Mouse (Mus musculus) heart, embryonic 12.5 days (tissue): Measurements from ENCODE around the gene Dnajc5g. TPM values are rescaled to one million over a fixed set of nuclear protein-coding genes. Genes with fewer than 3 reads are reported as not detected.
A peak's percentile ranks its signal among the peaks of the same experiment; 100 is the strongest.

ENCODE experiments used
- ATAC-seq: fragments of 200-750 bp; cut with Nextera tagmentation; 2 replicates; pipeline ENCODE4 v1.8.0; 2017; ENCODE audit warnings: moderate TSS enrichment, moderate library complexity; ENCODE audit not compliant: insufficient number of reproducible peaks, low FRiP score
- H3K27ac ChIP-seq: fragments of 300-500 bp; sonication (generic); 2 replicates; pipeline ENCODE4 v1.5.1; 2016; ENCODE audit warnings: mild to moderate bottlenecking, moderate library complexity; ENCODE audit not compliant: poor library complexity, severe bottlenecking
- H3K27me3 ChIP-seq: fragments of 300-500 bp; sonication (generic); replicated peaks from 2 replicates; pipeline ENCODE4 v1.6.1; 2016; ENCODE audit warnings: mild to moderate bottlenecking, moderate library complexity
- H3K36me3 ChIP-seq: fragments of 300-500 bp; sonication (generic); 2 replicates; pipeline ENCODE4 v1.6.1; 2016; ENCODE audit warnings: mild to moderate bottlenecking, moderate library complexity
- H3K4me1 ChIP-seq: fragments of 300-500 bp; sonication (generic); replicated peaks from 2 replicates; pipeline ENCODE4 v1.6.1; 2016; ENCODE audit warnings: mild to moderate bottlenecking
- H3K4me2 ChIP-seq: fragments of 300-500 bp; sonication (generic); 2 replicates; pipeline ENCODE4 v1.6.1; 2016; ENCODE audit warnings: mild to moderate bottlenecking, moderate library complexity
- H3K4me3 ChIP-seq: fragments of 300-500 bp; sonication (generic); 2 replicates; pipeline ENCODE4 v1.5.1; 2016; ENCODE audit warnings: mild to moderate bottlenecking
- H3K9ac ChIP-seq: fragments of 300-500 bp; sonication (generic); 2 replicates; pipeline ENCODE4 v1.6.1; 2016; ENCODE audit warnings: mild to moderate bottlenecking, moderate library complexity
- H3K9me3 ChIP-seq: fragments of 300-500 bp; sonication (generic); replicated peaks from 2 replicates; pipeline ENCODE4 v1.6.1; 2016; ENCODE audit warnings: mild to moderate bottlenecking, moderate library complexity
- WGBS: fragments of 180-500 bp; shearing (Covaris S2); methylation state at CpG from one replicate; pipeline ENCODE4 v1.1.7; 2016; 5-methylcytosine and 5-hydroxymethylcytosine counted together
- polyA plus RNA-seq: library from polyadenylated mRNA; unstranded; fragments of >200 nt; fragmentation: Nextera tagmentation; extraction: Ambion mirVana; gene quantifications from 2 replicates; pipeline ENCODE4 v1.2.1, GENCODE M21; 2016

The Dnajc5g gene
- polyA plus RNA-seq, 1 experiment from 2014 or later, result not detected

- H3K27me3 ChIP-seq, result peaks cover 3% of the 10 kb centered on the region; the same call in 1 of the 2 replicates
- no peak overlapping the region for H3K9ac ChIP-seq
- no peaks in the 10 kb centered on the region for H3K4me1 ChIP-seq
- H3K4me2 ChIP-seq, result no peak overlapping the region
- H3K4me3 ChIP-seq, result no peak overlapping the region
- ATAC-seq, result no peak
- H3K36me3 ChIP-seq, result no peaks in the 10 kb centered on the region
- H3K9me3 ChIP-seq, result no peaks in the 10 kb centered on the region
- H3K27ac ChIP-seq, result no peak overlapping the region
- 25% methylated on average over 7 of the region's 7 CpGs for WGBS
Observed at GRCm38 (mm10) chr5:31110781-31111180, 4.7 kb downstream of the Dnajc5g start.

- H3K9ac ChIP-seq, result peak within 1 kb of the TSS; percentile 60
- H3K27ac ChIP-seq, result peak within 1 kb of the TSS; percentile 85
- 0 out of 2 replicates have a peak, but pooled peaks have one; percentile 42 for ATAC-seq
- H3K4me2 ChIP-seq, result peak within 1 kb of the TSS; percentile 69
- H3K4me3 ChIP-seq, result peak within 1 kb of the TSS; percentile 36
- H3K27me3 ChIP-seq, result no peaks in the 10 kb centered on the region; the same call in 1 of the 2 replicates
- H3K36me3 ChIP-seq, result no peaks in the 10 kb centered on the region
- no peaks in the 10 kb centered on the region for H3K9me3 ChIP-seq
- 11% methylated on average over 3 of the region's 3 CpGs for WGBS
- H3K4me1 ChIP-seq, result peaks cover 10% of the 10 kb centered on the region
Observed at GRCm38 (mm10) chr5:31116354-31116753, 10.3 kb downstream of the Dnajc5g start, which contains the start of gene Trim54. Trim54 (plus strand) TSS chr5:31116712.

- Histone ChIP-seq H3K27me3 (no peaks in the 10 kb centered on the region; the same call in 1 of the 2 replicates), H3K9ac (peak overlapping the region; percentile 60), H3K9me3 (no peaks in the 10 kb centered on the region), H3K4me3 (peak overlapping the region; percentile 36), H3K4me1 (peaks cover 10% of the 10 kb centered on the region), H3K36me3 (no peaks in the 10 kb centered on the region), H3K4me2 (peak overlapping the region; percentile 69), H3K27ac (peak overlapping the region; percentile 85)
- no peak for ATAC-seq
- 13% methylated on average over 10 of the region's 10 CpGs for WGBS
Observed at GRCm38 (mm10) chr5:31116912-31117311, 10.8 kb downstream of the Dnajc5g start.

GRCm38 (mm10) chr5:31121111-31121510 lies 15.0 kb downstream of the Dnajc5g start:
- H3K4me1 ChIP-seq, result peaks cover 9% of the 10 kb centered on the region
- H3K27ac ChIP-seq, result no peak overlapping the region
- ATAC-seq, result no peak
- 74% methylated on average over 8 of the region's 8 CpGs for WGBS
- H3K36me3 ChIP-seq, result no peaks in the 10 kb centered on the region
- H3K4me3 ChIP-seq, result no peak overlapping the region
- no peak overlapping the region for H3K9ac ChIP-seq
- H3K27me3 ChIP-seq, result no peaks in the 10 kb centered on the region; the same call in 1 of the 2 replicates
- H3K4me2 ChIP-seq, result no peak overlapping the region
- no peaks in the 10 kb centered on the region for H3K9me3 ChIP-seq

GRCm38 (mm10) chr5:31123481-31123880 lies 17.4 kb downstream of the Dnajc5g start:
- ATAC-seq, result no peak
- H3K9me3 ChIP-seq, result no peaks in the 10 kb centered on the region

GRCm38 (mm10) chr5:31126050-31126449 lies 20.0 kb downstream of the Dnajc5g start:
- WGBS, result 31% methylated on average over 5 of the region's 5 CpGs
- H3K4me1 ChIP-seq, result no peaks in the 10 kb centered on the region
- no peak for ATAC-seq
- H3K4me3 ChIP-seq, result no peak overlapping the region
- no peak overlapping the region for H3K4me2 ChIP-seq
- H3K27me3 ChIP-seq, result no peaks in the 10 kb centered on the region
- H3K9me3 ChIP-seq, result no peaks in the 10 kb centered on the region
- H3K36me3 ChIP-seq, result no peaks in the 10 kb centered on the region
- H3K9ac ChIP-seq, result no peak overlapping the region
- H3K27ac ChIP-seq, result no peak overlapping the region

More at GRCm38 (mm10) chr5:31123481-31123880, 17.4 kb downstream of the Dnajc5g start:
- no peak overlapping the region for H3K9ac ChIP-seq
- no peaks in the 10 kb centered on the region for H3K4me1 ChIP-seq
- no peaks in the 10 kb centered on the region for H3K36me3 ChIP-seq
- no peaks in the 10 kb centered on the region for H3K27me3 ChIP-seq
- H3K4me3 ChIP-seq, result no peak overlapping the region
- no peak overlapping the region for H3K27ac ChIP-seq
- no peak overlapping the region for H3K4me2 ChIP-seq
- WGBS, result 48% methylated on average over 2 of the region's 2 CpGs

GRCm38 (mm10) chr5:31136730-31137424 lies 30.8 kb downstream of the Dnajc5g start:
- H3K9ac ChIP-seq, result no peak overlapping the region
- H3K27ac ChIP-seq, result no peak overlapping the region
- H3K4me2 ChIP-seq, result peak overlapping the region; percentile 74
- WGBS, result 1% methylated on average over 33 of the region's 33 CpGs
- H3K4me1 ChIP-seq, result peaks cover 26% of the 10 kb centered on the region
- H3K9me3 ChIP-seq, result no peaks in the 10 kb centered on the region
- no peak for ATAC-seq
- H3K4me3 ChIP-seq, result peak overlapping the region; percentile 41
- H3K27me3 ChIP-seq, result peaks cover 68% of the 10 kb centered on the region
- H3K36me3 ChIP-seq, result peaks cover 8% of the 10 kb centered on the region

- Histone ChIP-seq H3K36me3 (peaks cover 8% of the 10 kb centered on the region), H3K9ac (no peak overlapping the region), H3K4me2 (peak overlapping the region; percentile 74), H3K27me3 (peaks cover 68% of the 10 kb centered on the region), H3K4me3 (peak overlapping the region; percentile 41), H3K9me3 (no peaks in the 10 kb centered on the region), H3K27ac (no peak overlapping the region), H3K4me1 (peaks cover 26% of the 10 kb centered on the region)
- WGBS, result 2% methylated on average over 13 of the region's 13 CpGs
- no peak for ATAC-seq
Observed at GRCm38 (mm10) chr5:31137658-31138057, 31.6 kb downstream of the Dnajc5g start.

GRCm38 (mm10) chr5:31138241-31138967 lies 32.3 kb downstream of the Dnajc5g start, which contains the start of gene Ucn:
Ucn (minus strand) TSS chr5:31138829.
- H3K4me1 ChIP-seq, result peaks cover 26% of the 10 kb centered on the region
- peaks cover 11% of the 10 kb centered on the region for H3K36me3 ChIP-seq
- 2% methylated on average over 52 of the region's 52 CpGs for WGBS
- H3K27me3 ChIP-seq, result peaks cover 68% of the 10 kb centered on the region
- no peak for ATAC-seq
- peak within 1 kb of the TSS; percentile 41 for H3K4me3 ChIP-seq
- no peaks in the 10 kb centered on the region for H3K9me3 ChIP-seq
- 0 out of 2 replicates have a peak within 1 kb of the TSS, but pooled peaks have one; percentile 33 for H3K9ac ChIP-seq
- H3K27ac ChIP-seq, result no peak within 1 kb of the TSS
- peak within 1 kb of the TSS; percentile 74 for H3K4me2 ChIP-seq

GRCm38 (mm10) chr5:31138968-31139425 lies 32.9 kb downstream of the Dnajc5g start:
- Histone ChIP-seq H3K4me2 (peak overlapping the region; percentile 74), H3K4me1 (peaks cover 26% of the 10 kb centered on the region), H3K27ac (no peak overlapping the region), H3K36me3 (peaks cover 16% of the 10 kb centered on the region), H3K9me3 (no peaks in the 10 kb centered on the region), H3K9ac (no peak overlapping the region), H3K4me3 (peak overlapping the region; percentile 41), H3K27me3 (peaks cover 64% of the 10 kb centered on the region)
- 8% methylated on average over 9 of the region's 9 CpGs for WGBS
- no peak for ATAC-seq

- no peak overlapping the region for H3K9ac ChIP-seq
- H3K27ac ChIP-seq, result no peak overlapping the region
- no peak overlapping the region for H3K4me3 ChIP-seq
- no peak for ATAC-seq
- peaks cover 19% of the 10 kb centered on the region for H3K4me1 ChIP-seq
- no peaks in the 10 kb centered on the region for H3K27me3 ChIP-seq
- H3K36me3 ChIP-seq, result peaks cover 42% of the 10 kb centered on the region
- H3K9me3 ChIP-seq, result no peaks in the 10 kb centered on the region
- WGBS, result 80% methylated on average over 4 of the region's 4 CpGs
- H3K4me2 ChIP-seq, result no peak overlapping the region
Observed at GRCm38 (mm10) chr5:31149781-31150180, 43.7 kb downstream of the Dnajc5g start.
